Mouse (Mus musculus) midbrain, embryonic 10.5 days (tissue): ENCODE results near the gene Cdk12. TPM values are rescaled to one million over a fixed set of nuclear protein-coding genes. Genes with fewer than 3 reads are reported as not detected.
"Not testable (repeated sequence)": the region's sequence is repeated elsewhere in the genome, so short reads cannot be mapped to it uniquely, and the experiment has no call there.

ENCODE experiments used
- DNase-seq: peaks from one replicate; pipeline ENCODE4 v3.0.0-alpha.2; 2017; ENCODE audit warnings: low spot score
- H3K27ac ChIP-seq: fragments of 300-500 bp; sonication (generic); replicated peaks from 2 replicates; pipeline ENCODE4 v1.5.1; 2016; ENCODE audit warnings: mild to moderate bottlenecking
- H3K27me3 ChIP-seq: fragments of 300-500 bp; sonication (generic); 2 replicates; pipeline ENCODE4 v1.6.1; 2016; ENCODE audit warnings: low read depth, mild to moderate bottlenecking; ENCODE audit not compliant: poor library complexity, severe bottlenecking
- H3K36me3 ChIP-seq: fragments of 300-500 bp; sonication (generic); 2 replicates; pipeline ENCODE4 v1.6.1; 2016; ENCODE audit warnings: mild to moderate bottlenecking, moderate library complexity
- H3K4me1 ChIP-seq: fragments of 300-500 bp; sonication (generic); 2 replicates; pipeline ENCODE4 v1.6.1; 2016
- H3K4me3 ChIP-seq: fragments of 300-500 bp; sonication (generic); 2 replicates; pipeline ENCODE4 v1.5.1; 2016; ENCODE audit warnings: mild to moderate bottlenecking, moderate library complexity
- H3K9me3 ChIP-seq: fragments of 300-500 bp; sonication (generic); replicated peaks from 2 replicates; pipeline ENCODE4 v1.6.1; 2016; ENCODE audit warnings: mild to moderate bottlenecking
- WGBS: fragments of 180-500 bp; shearing (Covaris S2); methylation state at CpG from one replicate; pipeline ENCODE4 v1.1.7; 2016; 5-methylcytosine and 5-hydroxymethylcytosine counted together
- polyA plus RNA-seq: library from polyadenylated mRNA; unstranded; fragments of >200 nt; fragmentation: Nextera tagmentation; extraction: Ambion mirVana; gene quantifications from 2 replicates; pipeline ENCODE4 v1.2.1, GENCODE M21; 2016

Gene Cdk12
- polyA plus RNA-seq, result 10.7 and 12.0 TPM in 2 replicates

DNA sequence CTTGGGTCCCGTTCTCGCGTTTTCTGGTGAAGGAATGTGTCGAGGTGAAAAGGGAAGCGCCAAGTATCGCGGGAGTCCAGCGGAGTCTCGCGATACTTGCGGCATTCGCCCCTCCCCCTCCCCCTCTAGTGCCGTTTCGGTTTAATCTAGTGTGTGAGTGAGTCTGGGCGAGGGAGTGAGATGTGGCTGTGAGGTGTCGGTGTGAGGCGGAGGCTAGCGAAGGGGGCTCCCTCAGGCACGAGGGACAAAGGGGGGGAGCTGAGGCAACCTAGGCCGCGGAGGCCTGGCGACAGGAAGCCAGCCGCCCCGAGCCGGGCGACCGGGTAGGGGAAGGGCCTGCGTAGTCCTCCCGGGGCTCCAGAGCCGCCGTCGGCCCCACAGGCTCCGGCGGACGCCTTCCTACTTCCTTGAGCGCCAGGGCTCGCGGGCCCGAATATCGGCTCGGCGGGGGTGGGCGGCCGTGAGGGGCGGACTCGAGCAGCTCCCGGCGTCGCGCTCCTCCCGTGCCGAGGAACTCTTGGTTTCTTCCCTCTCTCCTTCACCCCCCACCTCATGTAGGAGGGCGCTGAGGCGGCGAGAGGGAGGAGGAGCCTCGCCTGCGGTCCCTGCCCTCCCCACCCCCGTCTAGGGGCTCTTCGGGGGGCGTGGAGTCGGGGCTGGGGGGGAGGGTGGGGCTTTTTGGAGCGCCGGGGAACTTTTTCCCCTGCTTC lies at the start of gene Cdk12:
TSS of gene Cdk12 (plus strand) at position 419 of the 710 bp plus-strand sequence.
- Histone ChIP-seq H3K36me3 (peaks cover 17% of the 10 kb centered on the region), H3K27ac (peak within 1 kb of the TSS; percentile 99), H3K4me1 (peaks cover 43% of the 10 kb centered on the region), H3K4me3 (peak within 1 kb of the TSS; percentile 96), H3K27me3 (no peaks in the 10 kb centered on the region), H3K9me3 (no peaks in the 10 kb centered on the region)
- DNase-seq, result peak; percentile 98
- under 1% methylated on average over 62 of the region's 63 CpGs for WGBS

- no peaks in the 10 kb centered on the region for H3K9me3 ChIP-seq
- WGBS, result 88% methylated on average over 6 of the region's 6 CpGs
- no peak overlapping the region for H3K4me3 ChIP-seq
- peaks cover 68% of the 10 kb centered on the region for H3K36me3 ChIP-seq
- no peaks in the 10 kb centered on the region for H3K4me1 ChIP-seq
- H3K27ac ChIP-seq, result no peak overlapping the region
- H3K27me3 ChIP-seq, result no peaks in the 10 kb centered on the region
- no peak for DNase-seq
These were observed 47.8 kb upstream of the Cdk12 start for GRCm38 (mm10) chr11:98155094-98155493.

DNA sequence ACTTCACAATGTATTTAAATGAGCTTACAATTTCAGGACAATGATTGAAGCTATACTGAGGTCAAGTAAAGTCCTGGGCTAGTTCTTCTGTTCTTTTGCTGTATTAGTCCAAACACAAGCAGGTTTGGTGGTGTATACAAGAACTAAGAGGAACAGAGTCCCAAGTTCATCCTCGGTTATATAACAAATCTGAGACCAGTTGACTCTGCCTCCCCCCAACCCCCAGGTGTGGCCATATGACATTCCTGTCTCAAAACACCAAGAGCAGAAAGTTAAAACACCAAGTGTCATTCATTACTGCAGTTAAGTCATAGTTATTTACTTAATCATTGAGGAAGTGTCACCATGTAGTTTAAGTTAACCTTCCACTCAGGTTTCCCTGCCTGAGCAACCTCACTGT lies 34.5 kb upstream of the Cdk12 start:
- no peak overlapping the region for H3K4me3 ChIP-seq
- no peaks in the 10 kb centered on the region for H3K9me3 ChIP-seq
- peaks cover 100% of the 10 kb centered on the region for H3K36me3 ChIP-seq
- H3K27ac ChIP-seq, result no peak overlapping the region
- H3K4me1 ChIP-seq, result no peaks in the 10 kb centered on the region
- no peaks in the 10 kb centered on the region for H3K27me3 ChIP-seq
- no peak for DNase-seq
- WGBS, result 92% methylated on average over 1 of the region's 1 CpGs

GRCm38 (mm10) chr11:98182149-98182548 lies 20.7 kb upstream of the Cdk12 start:
- H3K4me1 ChIP-seq, H3K4me3 ChIP-seq, H3K27me3 ChIP-seq, DNase-seq, H3K27ac ChIP-seq: not testable (repeated sequence)
- peaks cover 95% of the 10 kb centered on the region for H3K36me3 ChIP-seq
- peaks cover 17% of the 10 kb centered on the region for H3K9me3 ChIP-seq
- WGBS, result 96% methylated on average over 3 of the region's 3 CpGs

- no peak overlapping the region for H3K27ac ChIP-seq
- no peak overlapping the region for H3K4me3 ChIP-seq
- peaks cover 14% of the 10 kb centered on the region for H3K9me3 ChIP-seq
- H3K27me3 ChIP-seq, result no peaks in the 10 kb centered on the region
- H3K36me3 ChIP-seq, result peaks cover 83% of the 10 kb centered on the region
- WGBS, result 96% methylated on average over 9 of the region's 9 CpGs
- no peak for DNase-seq
- peaks cover 10% of the 10 kb centered on the region for H3K4me1 ChIP-seq
These were observed 15.0 kb upstream of the Cdk12 start for GRCm38 (mm10) chr11:98187640-98188395.

DNA sequence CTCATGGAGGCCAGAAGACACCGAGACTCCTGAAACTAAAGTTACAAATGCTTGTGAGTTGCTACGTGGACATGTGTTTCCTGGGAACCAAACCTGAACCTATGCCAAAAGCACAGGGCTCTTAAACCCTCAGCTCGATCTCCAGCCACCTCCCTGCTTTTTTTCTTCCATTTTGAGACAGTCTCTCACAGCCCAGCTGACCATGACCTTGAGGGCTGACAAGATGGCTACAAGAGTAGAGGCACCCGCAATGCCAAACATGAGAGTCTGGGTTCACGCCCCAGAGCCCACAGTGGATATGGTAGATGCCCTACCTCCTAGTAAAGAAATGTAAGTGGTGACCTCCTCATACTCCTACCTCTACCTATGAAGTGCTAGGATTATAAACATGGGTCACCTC lies 12.0 kb upstream of the Cdk12 start:
- DNase-seq, result no peak
- no peak overlapping the region for H3K27ac ChIP-seq
- H3K36me3 ChIP-seq, result peaks cover 53% of the 10 kb centered on the region
- WGBS, result 94% methylated on average over 5 of the region's 5 CpGs
- H3K27me3 ChIP-seq, result no peaks in the 10 kb centered on the region
- peaks cover 15% of the 10 kb centered on the region for H3K4me1 ChIP-seq
- no peaks in the 10 kb centered on the region for H3K9me3 ChIP-seq
- no peak overlapping the region for H3K4me3 ChIP-seq

DNA sequence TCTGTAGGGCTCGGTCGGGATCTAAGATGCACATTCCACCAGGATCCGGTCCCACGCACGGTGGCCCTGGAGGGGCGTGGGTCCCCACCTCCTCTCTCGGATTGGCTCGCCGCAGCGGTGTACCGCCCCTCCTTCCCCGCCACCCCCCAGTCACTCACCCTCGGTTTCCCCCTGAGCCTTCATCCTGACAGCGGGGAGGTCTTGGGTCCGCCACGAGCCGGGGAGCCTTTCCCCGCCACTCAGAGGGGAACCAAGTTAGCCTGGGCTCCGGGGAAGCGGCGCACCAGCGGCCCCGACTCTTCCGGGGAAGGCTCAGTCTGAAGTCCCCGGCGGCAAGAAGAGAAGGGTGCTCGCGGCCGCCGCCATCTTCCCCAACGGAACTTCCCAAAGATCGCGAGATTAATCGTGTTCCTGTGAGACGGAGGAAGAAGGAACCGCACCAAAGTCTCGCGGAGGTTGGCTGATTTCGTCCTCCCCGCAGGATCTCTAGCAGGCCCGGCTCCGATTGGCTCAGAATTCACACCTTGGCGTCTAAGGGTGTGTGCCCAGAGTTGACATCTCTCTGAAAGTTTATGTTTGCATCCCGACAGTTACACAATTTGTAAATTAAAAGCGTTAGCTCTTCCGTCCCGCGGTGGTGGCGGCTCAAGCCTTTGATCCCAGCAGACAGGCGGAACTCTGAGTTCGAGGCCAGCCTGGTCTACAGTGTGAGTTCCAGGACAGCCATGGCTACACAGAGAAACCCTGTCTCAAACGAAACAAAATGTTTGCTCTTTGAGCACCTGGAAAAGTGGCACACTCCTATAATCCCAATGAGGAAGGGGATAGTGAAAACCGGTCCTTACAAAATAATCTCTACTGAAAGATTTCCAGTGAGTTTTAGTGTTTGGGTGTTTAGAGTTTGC lies 9.7 kb upstream of the Cdk12 start, which contains the start of gene Med1:
TSS of gene Med1 (minus strand) at position 393 of the 905 bp plus-strand sequence.
- peaks cover 15% of the 10 kb centered on the region for H3K4me1 ChIP-seq
- WGBS, result under 1% methylated on average over 52 of the region's 53 CpGs

GRCm38 (mm10) chr11:98201791-98202640 lies 843 bp upstream of the Cdk12 start:
- peaks cover 37% of the 10 kb centered on the region for H3K4me1 ChIP-seq
- peak overlapping the region; percentile 99 for H3K27ac ChIP-seq
- no peaks in the 10 kb centered on the region for H3K9me3 ChIP-seq
- no peaks in the 10 kb centered on the region for H3K27me3 ChIP-seq
- H3K36me3 ChIP-seq, result peaks cover 9% of the 10 kb centered on the region
- 3% methylated on average over 27 of the region's 27 CpGs for WGBS
- H3K4me3 ChIP-seq, result peak overlapping the region; percentile 96
- DNase-seq, result peak; percentile 45

More for the DNA sequence above, 9.7 kb upstream of the Cdk12 start, which contains the start of gene Med1:
- H3K27ac ChIP-seq, result peak within 1 kb of the TSS; percentile 97
- no peaks in the 10 kb centered on the region for H3K27me3 ChIP-seq
- peak; percentile 94 for DNase-seq
- H3K4me3 ChIP-seq, result peak within 1 kb of the TSS; percentile 97
- peaks cover 30% of the 10 kb centered on the region for H3K36me3 ChIP-seq
- no peaks in the 10 kb centered on the region for H3K9me3 ChIP-seq

GRCm38 (mm10) chr11:98203351-98203911 lies 572 bp downstream of the Cdk12 start:
- Histone ChIP-seq H3K9me3 (no peaks in the 10 kb centered on the region), H3K4me3 (peak overlapping the region; percentile 96), H3K36me3 (peaks cover 24% of the 10 kb centered on the region), H3K27ac (peak overlapping the region; percentile 99), H3K4me1 (peaks cover 44% of the 10 kb centered on the region), H3K27me3 (no peaks in the 10 kb centered on the region)
- WGBS, result under 1% methylated on average over 37 of the region's 37 CpGs
- no peak for DNase-seq

DNA sequence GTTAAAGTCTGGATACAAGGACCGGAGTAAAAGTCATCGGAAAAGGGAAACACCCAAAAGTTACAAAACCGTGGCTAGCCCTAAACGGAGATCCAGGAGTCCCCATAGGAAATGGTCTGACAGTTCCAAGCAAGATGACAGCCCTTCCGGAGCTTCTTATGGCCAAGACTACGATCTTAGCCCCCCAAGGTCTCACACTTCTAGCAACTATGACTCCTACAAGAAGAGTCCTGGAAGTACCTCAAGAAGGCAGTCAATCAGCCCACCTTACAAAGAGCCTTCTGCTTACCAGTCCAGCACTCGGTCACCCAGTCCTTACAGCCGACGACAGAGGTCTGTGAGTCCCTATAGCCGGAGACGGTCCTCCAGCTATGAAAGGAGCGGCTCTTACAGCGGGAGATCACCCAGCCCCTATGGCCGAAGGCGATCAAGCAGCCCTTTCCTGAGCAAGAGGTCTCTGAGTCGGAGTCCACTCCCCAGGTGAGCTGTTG lies 1.1 kb downstream of the Cdk12 start:
- Histone ChIP-seq H3K27ac (peak overlapping the region; percentile 99), H3K4me1 (peaks cover 44% of the 10 kb centered on the region), H3K9me3 (no peaks in the 10 kb centered on the region), H3K36me3 (peaks cover 29% of the 10 kb centered on the region), H3K4me3 (peak overlapping the region; percentile 96), H3K27me3 (no peaks in the 10 kb centered on the region)
- peak; percentile 28 for DNase-seq
- WGBS, result under 1% methylated on average over 16 of the region's 16 CpGs

DNA sequence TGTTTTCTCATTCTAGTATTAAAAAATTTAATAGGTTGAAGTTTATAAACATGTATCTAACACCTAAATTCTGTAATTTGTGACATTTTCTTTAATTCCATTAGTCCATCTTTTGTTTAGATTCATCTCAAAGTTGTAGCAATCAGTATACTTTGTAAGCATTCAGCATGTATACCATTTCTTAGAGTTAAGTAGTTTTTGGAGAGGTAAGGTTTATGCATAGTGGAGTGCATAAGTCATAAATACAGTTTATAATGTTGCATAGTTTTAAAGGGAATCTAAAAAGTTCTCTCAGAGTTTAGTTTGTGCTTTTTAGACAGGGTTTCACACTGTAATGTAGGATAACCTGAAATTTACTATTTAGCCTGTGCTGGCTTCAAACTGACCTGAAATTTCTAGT lies 2.6 kb downstream of the Cdk12 start:
- H3K4me1 ChIP-seq, result peaks cover 44% of the 10 kb centered on the region
- H3K4me3 ChIP-seq, result peak overlapping the region; percentile 96
- H3K36me3 ChIP-seq, result peaks cover 44% of the 10 kb centered on the region
- H3K9me3 ChIP-seq, result no peaks in the 10 kb centered on the region
- H3K27me3 ChIP-seq, result no peaks in the 10 kb centered on the region
- DNase-seq, result no peak
- H3K27ac ChIP-seq, result no peak overlapping the region
